Mouse (Mus musculus) forebrain, embryonic 12.5 days (tissue): ENCODE results near the gene Syna. TPM values are rescaled to one million over a fixed set of nuclear protein-coding genes. Genes with fewer than 3 reads are reported as not detected.
A peak's percentile ranks its signal among the peaks of the same experiment; 100 is the strongest.

ENCODE experiments used
- ATAC-seq: fragments of 200-750 bp; cut with Nextera tagmentation; 2 replicates; pipeline ENCODE4 v1.8.0; 2017; ENCODE audit warnings: moderate TSS enrichment; ENCODE audit not compliant: low FRiP score
- H3K27ac ChIP-seq: fragments of 300-500 bp; sonication (generic); 2 replicates; pipeline ENCODE4 v1.5.1; 2016; ENCODE audit warnings: mild to moderate bottlenecking
- H3K27me3 ChIP-seq: fragments of 300-500 bp; sonication (generic); 2 replicates; pipeline ENCODE4 v1.6.1; 2016; ENCODE audit warnings: mild to moderate bottlenecking
- H3K36me3 ChIP-seq: fragments of 300-500 bp; sonication (generic); replicated peaks from 2 replicates; pipeline ENCODE4 v1.6.1; 2016; ENCODE audit warnings: mild to moderate bottlenecking
- H3K4me1 ChIP-seq: fragments of 300-500 bp; sonication (generic); 2 replicates; pipeline ENCODE4 v1.6.1; 2016
- H3K4me2 ChIP-seq: fragments of 300-500 bp; sonication (generic); 2 replicates; pipeline ENCODE4 v1.6.1; 2016; ENCODE audit warnings: mild to moderate bottlenecking, moderate library complexity
- H3K4me3 ChIP-seq: fragments of 300-500 bp; sonication (generic); replicated peaks from 2 replicates; pipeline ENCODE4 v1.5.1; 2016; ENCODE audit warnings: mild to moderate bottlenecking
- H3K9ac ChIP-seq: fragments of 300-500 bp; sonication (generic); 2 replicates; pipeline ENCODE4 v1.6.1; 2016; ENCODE audit warnings: mild to moderate bottlenecking
- H3K9me3 ChIP-seq: fragments of 300-500 bp; sonication (generic); 2 replicates; pipeline ENCODE4 v1.6.1; 2016
- WGBS: fragments of 180-500 bp; shearing (Covaris S2); methylation state at CpG from one replicate; pipeline ENCODE4 v1.1.7; 2016; 5-methylcytosine and 5-hydroxymethylcytosine counted together
- microRNA-seq: library from miRNA; unstranded; fragments of <30 nt; microRNA quantifications from one replicate; pipeline ENCODE4, GENCODE M21; 2017
- polyA plus RNA-seq: library from polyadenylated mRNA; unstranded; fragments of >200 nt; fragmentation: Nextera tagmentation; extraction: Ambion mirVana; gene quantifications from 2 replicates; pipeline ENCODE4 v1.2.1, GENCODE M21; 2016

Syna gene
- polyA plus RNA-seq, 1 experiment from 2014 or later, result 0.27 TPM

DNA sequence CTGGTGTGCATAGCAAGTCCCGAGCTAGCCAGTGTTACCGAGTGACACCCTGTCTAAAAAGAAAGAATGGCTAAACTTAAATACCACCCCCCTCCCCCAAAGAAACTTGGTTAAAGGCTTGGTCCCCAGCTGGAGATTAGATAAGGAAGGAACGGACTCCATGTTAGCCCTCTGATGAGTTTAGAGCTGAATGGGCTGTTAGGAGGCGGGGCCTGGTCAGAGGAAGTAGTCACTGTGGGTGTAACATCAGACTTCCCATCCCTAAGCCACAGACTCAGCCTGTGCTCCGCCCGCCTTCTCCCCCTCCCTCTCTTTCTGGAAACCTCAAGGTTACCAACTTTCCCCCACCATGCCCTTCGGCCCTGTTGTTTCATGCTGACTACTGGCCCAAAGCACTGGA is 38.2 kb downstream of the Syna start:
- Histone ChIP-seq H3K9ac (no peak overlapping the region), H3K9me3 (no peaks in the 10 kb centered on the region), H3K4me2 (no peak overlapping the region), H3K36me3 (peaks cover 70% of the 10 kb centered on the region), H3K27me3 (no peaks in the 10 kb centered on the region), H3K4me1 (no peaks in the 10 kb centered on the region), H3K4me3 (no peak overlapping the region), H3K27ac (no peak overlapping the region)
- 90% methylated on average over 7 of the region's 7 CpGs for WGBS
- ATAC-seq, result no peak

DNA sequence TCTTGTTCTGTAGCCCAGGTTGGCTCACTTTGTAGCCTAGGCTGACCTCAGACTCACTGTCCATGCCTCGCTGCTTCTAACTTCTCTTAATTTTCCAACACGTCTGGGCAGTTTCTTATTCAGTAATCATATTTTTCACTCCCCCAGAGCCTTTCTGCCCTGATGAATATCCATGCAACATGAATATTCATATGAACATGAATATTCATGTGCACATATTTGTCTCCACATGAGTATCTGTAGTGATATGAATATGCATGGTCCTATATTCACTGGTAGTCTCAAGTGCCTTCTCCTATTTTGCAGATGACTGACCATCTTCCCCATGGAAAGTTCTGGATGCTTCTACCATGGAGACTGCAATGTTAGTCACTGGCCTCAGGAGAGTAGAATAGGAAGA is 38.8 kb downstream of the Syna start:
- Histone ChIP-seq H3K27me3 (no peaks in the 10 kb centered on the region), H3K36me3 (peaks cover 70% of the 10 kb centered on the region), H3K4me2 (no peak overlapping the region), H3K4me3 (no peak overlapping the region), H3K9me3 (no peaks in the 10 kb centered on the region), H3K27ac (no peak overlapping the region), H3K9ac (no peak overlapping the region), H3K4me1 (no peaks in the 10 kb centered on the region)
- WGBS, result 75% methylated on average over 2 of the region's 2 CpGs
- ATAC-seq, result no peak

DNA sequence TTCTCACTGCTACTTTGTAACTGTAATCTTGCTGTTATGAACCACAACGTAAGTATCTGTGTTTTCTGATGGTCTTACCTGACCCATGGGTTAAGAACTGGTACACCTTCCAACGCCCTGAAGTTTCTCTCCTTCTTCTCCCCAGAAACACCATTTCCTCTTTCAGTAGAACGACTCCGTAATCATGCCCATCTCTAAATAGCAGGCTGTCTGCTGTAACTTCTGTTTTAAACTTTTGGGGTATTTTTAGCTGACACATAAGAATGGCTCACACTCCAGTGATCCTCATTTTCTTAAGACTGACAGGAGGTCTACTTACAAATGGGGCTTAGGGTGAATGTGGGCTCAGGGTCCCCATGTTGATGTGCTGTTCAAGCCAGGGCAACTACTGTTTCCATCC is 39.9 kb downstream of the Syna start:
- H3K4me1 ChIP-seq, result no peaks in the 10 kb centered on the region
- H3K36me3 ChIP-seq, result peaks cover 77% of the 10 kb centered on the region
- 94% methylated on average over 4 of the region's 4 CpGs for WGBS
- no peaks in the 10 kb centered on the region for H3K27me3 ChIP-seq
- no peaks in the 10 kb centered on the region for H3K9me3 ChIP-seq
- H3K4me3 ChIP-seq, result no peak overlapping the region
- no peak overlapping the region for H3K27ac ChIP-seq
- no peak overlapping the region for H3K9ac ChIP-seq
- no peak for ATAC-seq
- no peak overlapping the region for H3K4me2 ChIP-seq

DNA sequence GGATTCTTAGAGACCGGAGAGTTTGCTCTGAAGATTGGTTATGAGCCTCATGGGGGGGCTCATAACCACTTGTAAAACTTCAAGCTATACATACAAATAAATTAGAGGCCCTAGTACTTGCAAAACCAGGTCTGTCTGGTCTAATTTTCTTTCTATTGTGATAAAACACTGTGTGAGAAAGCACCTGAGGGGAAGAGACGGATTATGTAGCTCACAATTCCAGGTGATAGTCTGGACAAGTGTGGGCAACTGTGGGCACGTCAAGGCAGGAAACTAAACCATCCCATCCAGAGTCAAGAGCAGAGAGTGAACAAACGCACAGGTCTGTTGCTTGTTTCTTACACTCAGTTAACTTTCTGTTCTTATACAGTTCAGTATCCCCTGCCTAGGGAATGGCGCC is 40.5 kb downstream of the Syna start:
- ATAC-seq, result no peak
- no peak overlapping the region for H3K9ac ChIP-seq
- no peak overlapping the region for H3K27ac ChIP-seq
- 93% methylated on average over 5 of the region's 5 CpGs for whole genome bisulfite sequencing
- no peaks in the 10 kb centered on the region for H3K27me3 ChIP-seq
- H3K4me2 ChIP-seq, result no peak overlapping the region
- peaks cover 80% of the 10 kb centered on the region for H3K36me3 ChIP-seq
- no peaks in the 10 kb centered on the region for H3K9me3 ChIP-seq
- H3K4me3 ChIP-seq, result no peak overlapping the region
- H3K4me1 ChIP-seq, result no peaks in the 10 kb centered on the region

DNA sequence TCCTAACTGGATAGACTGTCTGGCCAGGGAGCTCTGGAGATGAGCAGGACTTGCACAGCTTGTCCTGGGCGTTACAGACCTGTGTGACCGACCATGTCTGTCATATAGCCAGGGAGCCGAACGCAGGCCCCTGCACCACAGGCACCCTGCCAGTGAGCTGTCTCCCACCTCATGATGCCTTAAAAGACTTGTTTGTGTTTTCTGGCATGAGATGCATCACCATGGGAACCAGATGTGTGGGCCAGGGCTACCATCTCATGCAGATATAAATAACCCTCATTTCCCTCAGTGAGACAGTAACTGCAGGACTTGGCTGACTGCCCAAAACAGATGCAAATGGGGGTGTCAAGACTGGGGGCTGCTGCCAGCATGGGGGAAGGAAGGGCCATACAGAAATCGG is 47.9 kb downstream of the Syna start:
- Histone ChIP-seq H3K36me3 (peaks cover 92% of the 10 kb centered on the region), H3K4me3 (no peak overlapping the region), H3K27me3 (no peaks in the 10 kb centered on the region), H3K4me2 (no peak overlapping the region), H3K9me3 (no peaks in the 10 kb centered on the region), H3K27ac (no peak overlapping the region), H3K9ac (no peak overlapping the region), H3K4me1 (no peaks in the 10 kb centered on the region)
- peak; percentile 66; the same call in 1 of the 2 replicates for ATAC-seq
- 77% methylated on average over 5 of the region's 5 CpGs for WGBS

DNA sequence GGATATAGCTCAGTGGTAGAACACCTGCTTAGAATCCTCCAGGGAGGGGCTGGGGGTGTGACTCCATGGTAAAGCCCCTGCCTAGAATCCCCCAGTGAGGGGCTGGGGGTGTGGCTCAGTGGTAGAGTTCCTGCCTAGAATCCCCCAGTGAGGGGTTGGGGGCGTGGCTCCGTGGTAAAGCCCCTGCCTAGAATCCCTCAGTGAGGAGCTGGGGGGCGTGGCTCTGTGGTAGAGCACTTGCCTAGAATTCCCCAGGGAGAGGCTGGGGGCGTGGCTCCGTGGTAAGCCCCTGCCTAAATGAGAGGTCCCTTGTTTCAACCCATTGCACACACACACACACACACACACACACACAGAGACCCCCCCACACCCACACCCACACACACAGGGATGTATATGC is 49.7 kb downstream of the Syna start:
- Histone ChIP-seq H3K4me3 (no peak overlapping the region), H3K27me3 (no peaks in the 10 kb centered on the region), H3K9ac (no peak overlapping the region), H3K4me2 (no peak overlapping the region), H3K36me3 (peaks cover 81% of the 10 kb centered on the region), H3K9me3 (no peaks in the 10 kb centered on the region), H3K4me1 (peaks cover 5% of the 10 kb centered on the region; the same call in 1 of the 2 replicates), H3K27ac (no peak overlapping the region)
- ATAC-seq, result no peak
- 89% methylated on average over 5 of the region's 5 CpGs for WGBS

DNA sequence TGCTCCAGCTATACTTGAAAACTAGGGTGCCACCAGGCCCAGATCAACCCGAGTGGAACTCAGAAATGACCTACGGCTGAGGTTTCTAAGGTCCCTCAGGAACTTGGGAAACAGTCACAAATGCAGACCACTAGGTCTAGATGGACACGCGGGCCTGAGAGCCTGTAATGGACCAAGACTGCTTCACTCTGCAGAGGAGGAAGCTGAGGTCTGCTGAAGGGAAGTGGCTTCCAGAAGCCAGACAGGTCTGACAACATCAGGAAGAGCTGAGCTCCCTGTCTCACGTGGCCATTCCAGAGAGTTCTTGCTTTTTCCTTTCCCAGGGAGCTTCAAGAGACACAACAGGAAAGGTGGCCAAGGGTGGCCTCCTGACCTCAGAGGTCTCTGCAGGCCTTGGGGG is 51.0 kb downstream of the Syna start:
- Histone ChIP-seq H3K4me2 (no peak overlapping the region), H3K9ac (no peak overlapping the region), H3K4me3 (no peak overlapping the region), H3K9me3 (no peaks in the 10 kb centered on the region), H3K36me3 (peaks cover 74% of the 10 kb centered on the region), H3K27me3 (no peaks in the 10 kb centered on the region), H3K4me1 (peaks cover 5% of the 10 kb centered on the region; the same call in 1 of the 2 replicates), H3K27ac (no peak overlapping the region)
- WGBS, result 88% methylated on average over 5 of the region's 5 CpGs
- no peak for ATAC-seq

Small RNA genes lying within 50 kb of the gene (microRNA-seq; reads per million reads assigned to microRNA genes)
- gene Mir7228, result not detected

Other genes starting within 250 kb of the Syna start
- gene Gtf2i, start 245.4 kb downstream of the Syna start, polyA plus RNA-seq, result 245 and 247 TPM in 2 replicates
- gene Gtf2ird1, start 103.5 kb downstream of the Syna start, polyA plus RNA-seq, result 111 and 112 TPM in 2 replicates
- gene Clip2, start 7.7 kb downstream of the Syna start, polyA plus RNA-seq, result 9.8 and 11.1 TPM in 2 replicates
- gene Rfc2, start 21.2 kb upstream of the Syna start, polyA plus RNA-seq, result 305 and 325 TPM in 2 replicates
- 3.2 and 4.8 TPM in 2 replicates for gene Lat2, start 54.9 kb upstream of the Syna start, polyA plus RNA-seq
- gene Eif4h, start 79.3 kb upstream of the Syna start, polyA plus RNA-seq, result 459 and 466 TPM in 2 replicates
- gene Limk1, start 128.4 kb upstream of the Syna start, polyA plus RNA-seq, result 14.5 and 17.3 TPM in 2 replicates
- 3.7 and 3.9 TPM in 2 replicates for gene Eln, start 187.2 kb upstream of the Syna start, polyA plus RNA-seq